Mouse (Mus musculus): ENCODE data around the gene Hist1h2bq.
"Not testable (repeated sequence)": the region's sequence is repeated elsewhere in the genome, so short reads cannot be mapped to it uniquely, and the experiment has no call there.

Gene Hist1h2bq

DNA sequence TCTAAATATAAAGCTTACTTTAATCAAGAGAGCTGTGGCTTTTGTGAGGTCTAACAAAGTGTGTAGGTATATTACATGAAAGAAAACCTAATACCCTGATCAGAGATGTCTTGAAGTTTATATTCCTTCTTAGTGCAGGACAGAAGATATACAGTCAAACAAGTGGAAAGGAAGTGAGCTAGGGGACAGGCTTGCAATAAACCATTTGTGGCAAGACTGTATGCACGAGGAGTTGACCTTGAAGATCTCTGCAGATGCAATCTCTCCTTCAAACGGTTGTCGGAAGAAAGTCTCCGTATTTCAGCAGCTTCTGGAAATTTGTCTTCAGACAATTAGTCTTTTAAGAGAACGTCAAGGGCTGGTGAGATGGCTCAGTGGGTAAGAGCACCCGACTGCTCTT is 20.1 kb downstream of the Hist1h2bq start:
- DNase-seq (ENCODE audit: extremely low read depth, low read depth, low spot score), result no peak

DNA sequence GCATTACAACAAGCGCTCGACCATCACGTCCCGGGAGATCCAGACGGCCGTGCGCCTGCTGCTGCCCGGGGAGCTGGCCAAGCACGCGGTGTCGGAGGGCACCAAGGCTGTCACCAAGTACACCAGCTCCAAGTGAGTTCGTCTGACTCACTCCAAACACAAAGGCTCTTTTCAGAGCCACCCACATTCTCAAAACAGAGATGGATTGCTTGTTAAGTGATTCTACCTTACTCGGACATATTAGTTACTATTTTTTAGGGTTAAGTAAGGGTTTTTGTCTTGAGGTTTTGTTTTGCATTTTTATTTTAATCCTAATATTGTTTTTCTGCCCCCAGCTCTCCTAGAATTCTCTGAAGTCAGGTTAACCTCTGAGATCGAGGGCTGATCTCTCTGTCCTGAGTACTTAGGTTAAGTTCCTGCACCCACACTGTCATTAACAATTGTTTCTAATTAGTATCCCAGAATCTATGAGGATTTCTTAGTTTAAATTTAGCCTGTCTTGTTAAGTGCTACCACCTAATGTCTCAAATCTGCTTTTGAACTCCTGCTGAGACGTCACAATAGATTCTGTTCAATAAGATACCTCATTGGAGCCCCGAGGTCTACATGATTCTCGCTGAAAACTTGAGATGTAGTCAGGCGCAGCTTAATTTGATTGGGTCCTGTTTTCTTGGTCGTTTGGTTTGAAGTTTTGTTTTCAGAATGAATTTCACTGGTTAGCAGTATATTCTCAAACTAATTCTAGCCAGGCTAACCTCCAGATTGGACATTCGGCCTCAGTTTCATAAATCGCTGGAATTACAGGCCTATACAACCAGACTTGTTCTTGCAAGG is 22.0 kb downstream of the Hist1h2bq start:
- DNase-seq (ENCODE audit: extremely low read depth, low read depth, low spot score), result no peak

DNA sequence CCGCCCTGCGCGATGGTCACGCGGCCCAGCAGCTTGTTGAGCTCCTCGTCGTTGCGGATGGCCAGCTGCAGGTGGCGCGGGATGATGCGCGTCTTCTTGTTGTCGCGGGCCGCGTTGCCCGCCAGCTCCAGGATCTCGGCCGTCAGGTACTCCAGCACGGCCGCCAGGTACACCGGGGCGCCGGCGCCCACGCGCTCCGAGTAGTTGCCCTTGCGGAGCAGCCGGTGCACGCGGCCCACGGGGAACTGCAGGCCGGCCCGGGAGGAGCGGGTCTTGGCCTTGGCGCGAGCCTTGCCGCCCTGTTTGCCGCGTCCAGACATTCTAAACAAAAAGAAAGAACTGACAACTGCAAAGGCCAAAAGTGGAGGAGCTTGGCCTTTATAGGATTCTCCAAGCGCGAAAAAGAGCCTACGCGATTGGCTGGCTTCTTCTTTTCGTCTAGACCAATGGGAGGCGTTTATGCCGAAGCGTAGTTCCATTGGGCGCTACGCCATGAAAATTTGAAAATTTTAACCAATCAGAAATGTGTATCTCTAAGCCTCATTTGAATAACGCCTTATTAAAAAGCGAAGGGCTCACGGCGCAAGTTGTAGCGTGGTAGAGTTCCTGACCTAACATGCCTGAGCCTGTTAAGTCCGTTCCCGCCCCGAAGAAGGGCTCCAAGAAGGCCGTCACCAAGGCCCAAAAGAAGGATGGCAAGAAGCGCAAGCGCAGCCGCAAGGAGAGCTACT is 22.9 kb downstream of the Hist1h2bq start, which contains the start of the genes Hist1h2an and Hist1h2bp:
Gene Hist1h2an, minus strand, starts transcription at position 320 of the 731 bp plus-strand sequence.
Gene Hist1h2bp, plus strand, starts transcription at position 563 of the 731 bp plus-strand sequence.
- peak; percentile 92 for DNase-seq (ENCODE audit: extremely low read depth, low read depth, low spot score)

DNA sequence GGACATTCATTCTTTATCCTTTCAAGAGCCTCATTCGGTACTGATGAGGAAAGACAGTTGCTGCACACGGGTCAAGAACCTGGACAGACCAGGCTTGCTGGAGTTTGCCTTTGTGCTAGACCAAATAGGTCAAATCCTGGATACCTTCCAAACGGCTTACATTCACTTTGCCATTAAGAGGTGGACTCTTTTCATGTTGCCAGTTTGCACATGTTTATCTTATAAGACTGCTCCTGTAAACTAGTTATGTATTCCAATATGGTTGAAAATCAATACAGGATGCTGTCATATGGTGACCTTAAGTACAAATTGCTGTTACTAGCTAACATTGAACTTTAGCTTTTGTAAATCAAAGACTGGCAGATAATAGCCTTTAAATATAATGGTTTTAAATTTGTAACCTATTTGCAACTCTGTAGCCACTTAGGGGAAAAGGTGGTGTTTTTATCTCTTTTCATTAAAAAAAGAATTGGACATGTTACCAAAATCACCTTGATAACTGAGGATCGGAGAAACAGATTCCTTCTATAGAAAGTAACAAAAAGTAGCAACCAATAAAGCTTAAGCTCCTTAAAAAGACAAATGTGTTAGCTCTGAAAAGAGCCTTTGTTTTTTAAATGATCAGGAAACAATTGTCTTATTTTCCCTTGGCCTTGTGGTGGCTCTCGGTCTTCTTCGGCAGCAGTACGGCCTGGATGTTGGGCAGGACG is 23.7 kb downstream of the Hist1h2bq start:
- DNase-seq (ENCODE audit: extremely low read depth, low read depth, low spot score), result no peak

DNA sequence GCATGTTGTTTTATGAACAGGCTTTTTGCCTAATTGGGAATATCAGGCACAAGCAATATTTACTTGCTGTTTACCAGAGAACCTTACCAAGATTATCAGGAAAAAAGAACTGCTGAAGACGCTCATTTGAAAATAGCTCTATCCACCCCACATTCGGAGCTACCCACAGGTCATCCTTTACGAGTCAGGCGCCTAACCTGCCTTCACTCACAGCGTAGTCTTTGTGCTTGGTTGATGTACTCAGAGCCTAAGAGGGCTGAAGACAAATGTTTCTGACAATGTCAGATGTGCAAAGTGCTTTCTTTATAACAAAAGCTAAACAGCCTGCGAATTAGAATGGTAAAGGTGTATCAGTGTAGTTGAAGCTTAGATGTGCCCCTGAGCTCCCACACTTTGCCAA is 25.7 kb downstream of the Hist1h2bq start:
- DNase-seq (ENCODE audit: extremely low read depth, low read depth, low spot score), result no peak

DNA sequence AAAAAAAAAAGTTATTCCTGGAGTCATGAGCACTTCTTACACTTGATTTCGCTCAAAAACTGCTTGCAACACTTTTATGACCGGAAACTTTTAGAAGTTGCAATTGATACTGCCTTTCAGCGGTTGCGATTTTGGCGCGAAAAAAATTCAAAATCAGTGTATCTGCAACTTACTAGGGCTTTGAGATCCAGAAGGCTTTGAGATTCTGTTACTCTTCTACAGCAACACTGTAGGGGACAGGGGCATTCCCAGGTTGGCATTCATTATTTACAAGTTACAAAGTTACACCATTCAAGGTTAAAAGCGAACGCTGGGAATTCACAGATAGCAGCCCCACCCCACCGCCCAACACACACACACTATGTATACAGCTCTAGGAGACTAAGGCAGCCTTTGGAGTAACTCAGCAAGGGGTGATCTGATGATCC is 26.2 kb downstream of the Hist1h2bq start:
- DNase-seq (ENCODE audit: extremely low read depth, low read depth, low spot score), result no peak

DNA sequence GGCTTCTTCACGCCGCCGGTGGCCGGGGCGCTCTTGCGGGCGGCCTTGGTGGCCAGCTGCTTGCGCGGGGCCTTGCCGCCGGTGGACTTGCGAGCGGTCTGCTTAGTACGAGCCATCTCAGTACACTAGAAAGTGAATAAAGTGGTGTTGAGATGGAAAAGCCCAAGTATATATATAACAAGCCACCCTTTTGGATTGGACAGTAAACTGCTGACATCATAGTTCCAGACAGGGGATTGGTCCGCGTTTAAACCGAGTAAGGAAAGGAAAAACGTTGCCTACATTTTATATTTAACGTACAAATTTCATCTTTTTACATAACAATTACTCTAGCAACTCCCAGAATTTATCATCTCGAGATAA is 26.8 kb downstream of the Hist1h2bq start, which contains the start of gene Hist1h3i:
Gene Hist1h3i, minus strand, starts transcription at position 116 of the 363 bp plus-strand sequence.
- no peak for DNase-seq (ENCODE audit: extremely low read depth, low read depth, low spot score)

DNA sequence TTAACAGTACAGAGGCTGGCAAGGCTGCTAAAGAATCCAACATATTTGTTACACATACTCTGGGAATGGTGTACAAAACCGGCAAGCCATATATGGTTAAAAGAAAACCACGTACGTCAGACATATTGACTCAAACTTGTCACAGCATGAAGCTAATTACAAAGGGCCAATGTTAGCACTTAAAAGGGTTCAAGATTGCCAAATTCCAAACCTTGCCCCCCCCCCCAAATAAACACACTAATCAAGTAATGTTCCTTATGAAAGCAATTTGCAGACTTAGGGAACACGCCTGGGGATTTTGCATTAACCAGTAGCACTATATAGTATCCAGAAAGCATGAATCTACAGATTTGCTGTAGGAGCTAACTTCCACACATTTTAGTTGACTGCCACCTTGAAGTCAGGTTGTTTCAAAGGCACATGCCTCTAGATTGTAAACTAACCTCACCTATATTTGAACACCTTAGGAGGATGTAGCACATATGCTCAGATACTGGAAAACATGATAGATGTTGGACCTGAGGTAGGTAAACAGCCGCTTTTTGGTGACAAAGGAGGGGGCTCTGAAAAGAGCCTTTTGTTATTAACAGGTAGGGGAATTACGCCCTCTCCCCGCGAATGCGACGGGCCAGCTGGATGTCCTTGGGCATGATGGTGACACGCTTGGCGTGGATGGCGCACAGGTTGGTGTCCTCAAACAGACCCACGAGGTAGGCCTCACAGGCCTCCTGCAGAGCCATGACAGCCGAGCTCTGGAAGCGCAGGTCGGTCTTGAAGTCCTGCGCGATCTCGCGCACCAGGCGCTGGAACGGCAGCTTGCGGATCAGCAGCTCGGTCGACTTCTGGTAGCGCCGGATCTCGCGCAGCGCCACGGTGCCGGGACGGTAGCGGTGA is 27.4 kb downstream of the Hist1h2bq start:
- DNase-seq (ENCODE audit: extremely low read depth, low read depth, low spot score), result not testable (repeated sequence)

DNA sequence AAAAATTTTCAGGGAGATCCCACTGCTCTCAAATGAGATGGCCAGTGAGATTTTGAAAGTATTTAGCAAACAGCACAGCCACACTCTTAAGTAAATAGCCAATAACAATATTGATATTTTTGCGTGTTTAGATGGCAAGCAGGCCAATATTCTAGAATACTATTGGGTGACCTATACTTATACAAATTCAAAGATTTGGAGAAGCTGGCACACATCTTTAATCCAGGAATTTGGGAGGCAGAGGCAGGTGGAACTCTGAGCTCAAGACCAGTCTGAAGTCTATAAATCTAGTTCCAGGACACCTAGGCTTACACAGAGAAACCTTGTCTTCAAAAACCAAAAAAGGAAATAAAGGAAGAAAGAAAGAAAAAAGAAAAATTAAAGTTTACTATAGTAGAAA is 28.4 kb downstream of the Hist1h2bq start:
- DNase-seq (ENCODE audit: extremely low read depth, low read depth, low spot score), result no peak

DNA sequence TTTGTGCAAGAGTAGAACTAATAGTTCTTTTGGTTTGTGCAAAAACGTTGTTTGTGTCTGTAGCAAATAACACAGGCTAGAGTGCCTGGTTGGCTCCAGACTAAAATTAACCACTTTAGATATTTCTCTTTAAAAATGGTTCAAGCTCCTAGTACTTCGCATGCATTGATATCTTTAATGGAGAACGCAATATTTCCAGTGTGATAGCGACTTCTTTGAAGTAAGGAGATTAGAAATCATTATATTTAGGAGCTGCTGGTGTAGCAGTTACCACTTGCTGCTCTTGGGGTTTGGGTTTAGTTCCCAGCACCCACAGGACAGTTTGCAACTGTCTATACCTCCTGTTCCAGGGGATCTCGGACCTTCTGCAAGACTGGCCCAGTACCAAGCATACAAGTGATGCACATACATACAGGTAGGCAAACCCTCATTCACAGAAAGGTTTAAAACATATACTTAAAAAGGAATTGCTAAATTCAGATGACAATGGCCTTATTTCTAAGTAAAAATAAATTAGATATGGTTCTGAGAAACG is 28.9 kb downstream of the Hist1h2bq start:
- no peak for DNase-seq (ENCODE audit: extremely low read depth, low read depth, low spot score)

DNA sequence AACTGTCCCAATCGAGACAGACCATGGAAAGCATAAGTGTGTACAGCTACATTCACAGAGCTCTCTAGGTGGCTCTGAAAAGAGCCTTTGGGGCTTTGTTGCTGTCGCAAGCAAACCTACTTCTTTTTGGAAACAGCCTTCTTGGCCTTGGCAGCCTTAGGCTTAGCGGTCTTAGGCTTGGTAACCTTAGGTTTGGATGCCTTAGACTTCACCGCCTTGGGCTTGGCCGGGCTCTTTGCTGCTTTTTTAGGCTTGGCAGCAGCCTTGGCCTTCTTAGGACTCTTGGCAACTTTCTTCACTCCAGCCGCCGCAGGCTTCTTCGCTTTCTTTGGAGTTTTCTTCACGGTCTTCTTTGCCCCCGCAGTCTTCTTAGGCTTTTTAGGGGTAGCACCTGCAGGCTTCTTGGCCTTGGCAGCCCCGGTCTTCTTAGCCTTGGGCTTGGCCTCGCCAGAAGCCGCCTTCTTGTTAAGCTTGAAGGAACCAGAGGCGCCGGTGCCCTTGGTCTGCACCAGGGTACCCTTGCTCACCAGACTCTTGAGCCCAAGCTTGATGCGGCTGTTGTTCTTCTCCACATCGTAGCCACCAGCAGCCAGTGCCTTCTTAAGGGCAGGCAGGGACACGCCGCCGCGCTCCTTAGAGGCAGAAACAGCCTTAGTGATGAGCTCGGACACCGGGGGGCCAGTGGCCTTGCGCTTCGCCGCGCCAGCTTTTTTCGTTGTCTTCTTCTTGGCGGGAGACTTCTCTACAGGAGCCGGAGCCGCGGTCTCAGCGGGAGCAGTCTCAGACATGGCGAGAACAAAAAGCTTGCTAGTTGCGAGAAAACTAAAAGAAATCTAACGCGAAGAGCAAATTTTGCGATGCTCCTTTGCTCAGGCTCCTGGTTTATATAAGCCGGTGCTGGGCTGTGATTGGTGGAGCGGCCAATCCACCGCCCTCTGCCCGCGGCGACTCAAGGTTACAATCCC is 29.9 kb downstream of the Hist1h2bq start, which contains the start of gene Hist1h1b:
Gene Hist1h1b, minus strand, starts transcription at position 859 of the 965 bp plus-strand sequence.
- DNase-seq (ENCODE audit: extremely low read depth, low read depth, low spot score), result no peak

DNA sequence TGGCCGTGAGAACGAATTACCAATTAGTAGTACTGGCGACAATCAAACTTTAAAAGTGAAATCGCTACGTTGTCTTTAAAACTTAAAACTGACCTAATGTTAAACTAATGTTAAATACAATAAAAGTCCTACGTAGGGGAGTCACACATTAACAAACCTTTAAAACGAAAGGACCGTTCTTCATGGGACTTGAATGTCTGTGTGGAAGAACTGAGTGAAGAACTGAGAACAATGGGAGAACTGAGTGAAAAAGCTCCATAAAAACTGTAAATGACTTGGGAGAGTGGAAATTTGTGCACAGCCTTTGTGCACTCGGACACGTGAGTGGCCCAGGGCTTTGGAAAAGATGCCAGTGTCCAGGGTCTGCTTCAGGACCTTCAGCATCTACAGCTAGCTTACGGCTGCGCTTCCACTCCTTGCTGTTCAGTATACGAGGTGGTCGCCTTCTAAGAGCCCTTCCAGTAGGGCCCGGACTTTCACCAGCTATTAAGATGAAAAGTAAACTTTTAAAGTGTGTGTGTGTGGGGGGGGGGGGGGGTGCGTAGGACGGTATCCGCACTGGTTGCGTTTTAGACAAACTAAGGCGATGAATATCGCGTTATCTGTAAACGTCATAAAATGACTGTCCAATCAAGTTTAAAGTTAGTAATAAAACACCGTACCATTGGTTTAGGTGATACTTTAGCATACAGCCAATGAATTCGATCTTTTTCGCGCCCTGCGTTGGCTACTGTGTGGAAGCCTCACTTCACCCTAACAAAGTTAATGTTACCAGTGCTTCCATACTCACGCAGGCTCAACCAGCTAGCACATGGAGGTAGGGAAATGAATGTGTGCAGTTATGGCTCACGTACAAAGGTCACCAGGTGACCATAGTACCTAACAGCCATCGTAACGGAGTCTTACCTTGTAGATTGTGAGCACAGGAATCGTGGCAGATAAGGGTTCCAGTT is 30.9 kb downstream of the Hist1h2bq start:
- DNase-seq (ENCODE audit: extremely low read depth, low read depth, low spot score), result no peak
